Mouse (Mus musculus) lung, postnatal 4 days (tissue): ENCODE results near the gene Ssmem1.

ENCODE experiments used
- DNase-seq, 2 experiments: peaks; one replicate each; pipeline ENCODE4 v3.0.0; 2021

Gene Ssmem1

DNA sequence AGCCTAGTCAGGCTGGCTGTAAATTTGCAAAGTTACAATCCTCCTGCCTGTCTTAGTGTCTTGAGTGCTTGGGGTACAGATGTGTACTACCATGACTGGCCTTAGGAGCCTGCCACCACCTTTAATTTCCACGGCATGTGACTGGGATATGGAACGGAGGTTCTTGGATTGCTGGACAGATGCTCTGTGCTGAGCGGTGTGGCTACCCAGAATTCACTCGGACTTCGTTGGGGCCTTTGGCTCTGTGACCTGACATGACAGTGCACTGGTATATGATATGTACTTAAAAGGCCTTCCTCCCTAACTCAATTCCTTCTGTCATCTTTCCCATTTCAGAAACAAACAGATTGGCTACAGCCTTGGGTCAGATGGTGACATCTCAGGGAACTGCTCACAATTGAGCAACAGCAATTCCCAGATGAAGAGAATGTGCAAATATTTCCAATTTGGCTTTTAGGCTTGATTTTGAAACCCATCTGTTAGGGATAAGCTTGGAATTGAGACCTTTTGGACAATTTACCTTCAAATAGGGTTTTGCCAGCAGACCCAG is 45.0 kb downstream of the Ssmem1 start:
- no peak for DNase-seq

GRCm38 (mm10) chr6:30556080-30556479 is 46.4 kb downstream of the Ssmem1 start:
- no peak for DNase-seq

GRCm38 (mm10) chr6:30559726-30560125 is 50.1 kb downstream of the Ssmem1 start:
- no peak for DNase-seq

- no peak for DNase-seq
These were observed 52.5 kb downstream of the Ssmem1 start for GRCm38 (mm10) chr6:30562132-30562531.

DNA sequence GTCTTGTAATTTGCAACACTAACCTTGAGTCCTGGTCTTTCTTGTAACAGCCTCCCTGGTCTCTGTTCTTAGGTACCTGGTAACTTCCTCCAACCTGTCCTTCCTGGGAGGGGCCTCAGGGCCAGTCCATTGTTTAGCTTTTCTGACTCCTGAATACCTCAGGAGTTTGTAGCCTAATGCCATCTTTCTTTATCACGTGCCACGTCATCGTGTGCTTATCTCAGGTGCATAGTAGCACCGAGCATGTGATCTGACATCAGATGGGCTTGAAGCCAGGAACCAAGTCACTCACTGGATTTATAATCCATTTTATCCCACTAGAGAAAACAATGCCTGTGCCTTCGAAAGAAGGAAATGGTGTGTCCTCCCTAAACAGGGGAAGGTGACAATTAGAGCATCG is 53.9 kb downstream of the Ssmem1 start:
- DNase-seq, result no peak

- DNase-seq, result no peak
These were observed 54.4 kb downstream of the Ssmem1 start for GRCm38 (mm10) chr6:30564051-30564450.

GRCm38 (mm10) chr6:30568069-30568468 is 58.4 kb downstream of the Ssmem1 start, which contains the start of gene Cpa4:
Gene Cpa4, plus strand, starts transcription at chr6:30568369.
- no peak for DNase-seq

GRCm38 (mm10) chr6:30569331-30569730 is 59.7 kb downstream of the Ssmem1 start:
- DNase-seq, result no peak
